Mouse (Mus musculus): ENCODE data around the gene Ccn2.
A peak's percentile ranks its signal among the peaks of the same experiment; 100 is the strongest.
"Not testable (repeated sequence)": the region's sequence is repeated elsewhere in the genome, so short reads cannot be mapped to it uniquely, and the experiment has no call there.

Gene Ccn2

DNA sequence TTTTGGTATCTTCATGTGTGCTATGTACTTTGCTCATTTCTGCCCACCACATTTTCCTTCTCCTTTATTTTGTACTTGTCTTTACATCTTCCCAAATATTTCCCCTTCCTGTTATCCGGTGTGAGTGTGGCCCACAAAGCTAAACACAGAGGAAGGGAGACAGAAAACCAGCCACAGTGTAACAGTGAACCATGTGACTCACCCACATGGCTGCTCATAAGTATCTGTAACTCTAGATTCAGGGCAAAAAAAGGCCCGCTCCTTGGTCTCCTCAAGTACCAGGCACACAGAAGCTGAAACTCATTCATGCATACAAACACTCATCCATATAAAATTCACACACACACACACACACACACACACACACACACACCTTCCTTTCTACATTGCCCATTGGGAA is 7.8 kb downstream of the Ccn2 start:
- DNase-seq (ENCODE audit: low read depth): no peak

- DNase-seq (ENCODE audit: low read depth): no peak
Measured at GRCm38 (mm10) chr10:24603727-24604126, 8.5 kb downstream of the Ccn2 start.

DNA sequence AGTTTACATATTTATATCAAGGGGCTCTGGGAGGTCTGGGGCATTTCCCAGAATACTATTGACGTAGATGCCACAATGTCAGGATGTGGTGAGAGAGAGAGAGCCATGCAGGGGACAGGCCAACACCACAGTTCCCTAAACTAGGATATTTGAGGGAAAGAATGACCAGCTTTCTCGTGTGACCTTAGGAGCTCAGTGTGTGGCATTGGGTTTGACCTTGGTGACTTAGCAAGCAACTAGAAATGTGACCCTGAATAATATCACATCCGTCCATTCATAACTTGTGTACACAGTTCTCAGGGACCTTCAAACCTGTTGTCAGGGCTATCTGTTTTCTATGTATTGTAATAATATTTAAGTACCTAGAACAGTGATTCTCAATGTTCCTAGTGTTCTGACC is 13.9 kb downstream of the Ccn2 start:
- DNase-seq (ENCODE audit: low read depth): no peak

- no peak for DNase-seq (ENCODE audit: low read depth)
Measured at GRCm38 (mm10) chr10:24609766-24610165, 14.5 kb downstream of the Ccn2 start.

- no peak for DNase-seq (ENCODE audit: low read depth)
Measured at GRCm38 (mm10) chr10:24614726-24615125, 19.5 kb downstream of the Ccn2 start.

GRCm38 (mm10) chr10:24615799-24616198 is 20.6 kb downstream of the Ccn2 start:
- DNase-seq (ENCODE audit: low read depth): no peak

DNA sequence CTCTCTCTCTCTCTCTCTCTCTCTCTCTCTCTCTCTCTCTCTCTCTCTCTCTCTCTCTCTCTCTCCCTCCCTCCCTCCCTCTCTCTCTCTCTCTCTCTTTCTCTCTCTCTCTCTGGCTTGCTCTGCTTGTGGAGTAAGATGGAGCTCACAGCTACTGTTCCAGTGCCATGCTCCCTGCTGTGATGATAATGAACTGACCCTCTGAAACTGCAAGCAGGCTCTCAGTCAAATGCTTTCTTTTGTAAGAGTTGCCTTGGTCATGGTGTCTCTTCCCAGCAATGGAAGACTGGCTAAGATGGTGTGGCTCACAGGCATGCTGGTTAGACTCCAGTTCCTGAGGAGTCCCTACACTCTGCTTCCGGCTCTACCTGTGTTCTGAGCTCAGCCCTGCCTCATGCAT is 21.3 kb downstream of the Ccn2 start:
- not testable (repeated sequence) for DNase-seq (ENCODE audit: low read depth)

DNA sequence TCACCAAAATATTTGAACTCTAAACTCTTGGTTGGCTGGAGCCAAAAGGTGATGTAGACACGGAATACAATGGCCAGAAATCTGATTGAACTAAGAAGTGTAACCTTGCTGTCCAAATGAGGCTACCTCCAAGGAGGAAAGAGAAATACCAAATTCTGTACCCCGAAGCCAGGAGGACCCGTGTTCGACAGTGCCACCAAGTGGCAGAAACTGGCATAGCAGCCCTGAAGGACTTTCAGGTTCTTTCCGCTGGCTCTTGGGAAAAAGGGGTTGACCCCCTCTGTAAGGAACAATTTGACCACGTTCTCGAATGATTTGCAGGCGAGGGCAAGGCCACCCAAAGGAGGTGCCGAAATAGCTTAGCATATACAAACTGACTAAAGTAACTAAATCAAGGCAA is 26.3 kb downstream of the Ccn2 start:
- DNase-seq (ENCODE audit: low read depth): peak; percentile 62

DNA sequence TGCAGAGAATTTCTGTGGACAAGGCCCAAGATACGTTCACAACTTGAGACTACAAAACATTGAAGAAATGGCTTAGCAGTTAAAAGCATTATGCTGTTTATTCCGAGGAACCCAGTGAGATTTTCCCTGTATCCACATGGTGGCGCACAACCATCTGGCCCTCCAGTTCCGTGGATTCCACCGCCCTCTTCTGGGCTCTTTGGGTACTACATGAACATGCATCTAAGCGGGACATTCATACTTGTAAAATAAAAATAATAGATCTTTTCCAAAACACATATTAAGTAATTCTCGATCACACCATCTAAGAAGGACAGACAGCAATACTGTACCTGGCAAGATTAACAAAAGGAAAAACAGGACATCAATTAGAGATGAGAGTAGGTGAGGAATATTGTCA is 27.3 kb downstream of the Ccn2 start:
- DNase-seq (ENCODE audit: low read depth): peak; percentile 87

- peak; percentile 86 for DNase-seq (ENCODE audit: low read depth)
Measured at GRCm38 (mm10) chr10:24625060-24625701, 29.9 kb downstream of the Ccn2 start.

- DNase-seq (ENCODE audit: low read depth): no peak
Measured at GRCm38 (mm10) chr10:24627262-24627661, 32.0 kb downstream of the Ccn2 start.

DNA sequence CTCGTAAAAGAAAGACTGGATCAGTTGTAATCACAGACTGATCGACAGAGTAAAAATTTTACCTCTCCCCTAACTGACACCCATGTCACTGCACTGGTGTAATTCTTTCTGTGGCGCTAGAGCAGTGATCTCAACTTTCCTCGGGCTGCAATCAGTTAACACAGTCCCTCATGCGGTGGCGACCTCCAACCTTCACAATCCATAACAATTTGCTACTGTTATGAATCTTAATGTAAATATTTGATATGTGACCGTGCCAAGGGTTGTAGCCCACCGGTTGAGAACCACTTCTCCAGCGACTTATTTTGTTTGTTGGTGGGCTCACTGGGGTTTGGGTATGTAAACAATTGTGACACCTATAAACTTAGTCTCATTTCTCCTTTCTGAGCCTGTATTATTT is 33.2 kb downstream of the Ccn2 start:
- DNase-seq (ENCODE audit: low read depth): no peak

DNA sequence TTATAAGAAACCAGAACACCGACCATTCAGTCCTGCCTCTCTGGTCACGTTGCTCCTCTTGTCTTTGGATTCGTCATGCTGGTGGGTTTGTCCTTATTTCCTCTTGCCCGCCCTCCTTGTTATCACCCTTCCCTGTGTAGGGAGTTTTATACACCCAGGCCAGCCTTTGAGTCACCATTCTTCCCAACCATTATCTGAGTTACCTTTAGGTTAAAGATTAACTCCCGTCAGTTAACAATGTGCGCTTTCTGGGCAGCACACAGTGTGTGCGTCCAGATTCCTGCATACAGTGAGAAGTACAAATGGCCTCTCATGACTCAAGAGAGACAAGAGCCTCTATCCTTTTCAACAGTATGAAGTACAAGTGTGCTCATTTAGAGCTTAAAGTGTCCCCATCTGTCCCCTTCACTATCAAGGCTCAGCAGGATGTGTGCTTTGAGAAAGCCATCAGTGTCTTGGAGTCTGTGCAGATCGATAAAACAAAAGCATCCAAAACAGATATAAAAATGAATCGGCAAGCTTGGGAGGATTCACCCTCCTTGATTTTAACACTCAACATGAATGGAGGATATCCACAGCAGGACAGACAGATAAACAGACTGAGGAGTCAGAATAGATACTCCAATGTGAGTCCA is 34.0 kb downstream of the Ccn2 start:
- no peak for DNase-seq (ENCODE audit: low read depth)

- DNase-seq (ENCODE audit: low read depth): peak; percentile 79
Measured at GRCm38 (mm10) chr10:24630469-24631081, 35.3 kb downstream of the Ccn2 start.

- DNase-seq (ENCODE audit: low read depth): no peak
Measured at GRCm38 (mm10) chr10:24631122-24631521, 35.9 kb downstream of the Ccn2 start.

- DNase-seq (ENCODE audit: low read depth): peak; percentile 84
Measured at GRCm38 (mm10) chr10:24634288-24634687, 39.0 kb downstream of the Ccn2 start.

DNA sequence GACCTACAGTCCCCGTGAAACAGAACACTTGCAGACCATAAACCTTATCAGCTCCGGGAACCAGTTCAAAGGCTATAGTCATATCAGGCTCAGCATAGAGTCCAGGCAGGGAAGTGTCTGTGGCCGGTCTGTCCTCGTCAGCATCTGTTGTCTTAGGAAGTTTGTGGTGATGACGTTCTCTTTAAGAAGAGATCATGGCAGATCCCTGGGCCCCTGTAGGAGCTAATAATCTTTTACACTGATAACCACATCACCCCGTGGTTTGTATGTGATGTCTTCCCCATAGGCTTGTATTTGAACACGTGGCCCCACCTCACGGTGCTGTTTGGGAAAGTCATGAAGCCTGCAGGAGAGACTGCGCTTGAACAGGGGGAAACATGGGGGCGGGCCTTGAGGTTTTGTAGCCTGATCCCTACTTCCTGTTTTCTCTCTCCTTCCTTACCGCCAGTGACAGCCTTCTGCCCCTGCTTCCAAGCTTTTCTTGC is 40.1 kb downstream of the Ccn2 start:
- DNase-seq (ENCODE audit: low read depth): peak; percentile 97

DNA sequence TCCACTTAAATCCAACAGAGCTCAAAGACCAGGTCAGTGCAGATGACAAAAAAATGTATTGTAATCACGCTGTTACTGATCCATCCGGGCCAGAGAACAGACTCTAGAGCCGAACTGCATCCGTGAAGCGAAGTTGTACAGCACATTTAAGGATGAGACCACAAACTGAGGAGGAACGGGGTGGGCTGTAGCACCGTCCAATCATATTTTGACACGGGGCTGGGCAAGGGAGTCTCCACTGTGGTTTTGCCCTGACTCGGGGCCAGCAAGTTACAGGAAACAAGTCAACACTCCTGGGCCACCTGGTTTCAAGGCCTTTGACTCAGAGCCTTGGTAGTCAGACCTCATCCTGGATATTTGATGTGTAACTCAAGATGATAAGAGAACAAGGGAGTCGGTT is 40.6 kb downstream of the Ccn2 start:
- DNase-seq (ENCODE audit: low read depth): peak; percentile 98

GRCm38 (mm10) chr10:24636986-24637385 is 41.7 kb downstream of the Ccn2 start:
- no peak for DNase-seq (ENCODE audit: low read depth)

- DNase-seq (ENCODE audit: low read depth): peak; percentile 91
Measured at GRCm38 (mm10) chr10:24638306-24639070, 43.2 kb downstream of the Ccn2 start.

GRCm38 (mm10) chr10:24639596-24639995 is 44.4 kb downstream of the Ccn2 start:
- peak; percentile 66 for DNase-seq (ENCODE audit: low read depth)

DNA sequence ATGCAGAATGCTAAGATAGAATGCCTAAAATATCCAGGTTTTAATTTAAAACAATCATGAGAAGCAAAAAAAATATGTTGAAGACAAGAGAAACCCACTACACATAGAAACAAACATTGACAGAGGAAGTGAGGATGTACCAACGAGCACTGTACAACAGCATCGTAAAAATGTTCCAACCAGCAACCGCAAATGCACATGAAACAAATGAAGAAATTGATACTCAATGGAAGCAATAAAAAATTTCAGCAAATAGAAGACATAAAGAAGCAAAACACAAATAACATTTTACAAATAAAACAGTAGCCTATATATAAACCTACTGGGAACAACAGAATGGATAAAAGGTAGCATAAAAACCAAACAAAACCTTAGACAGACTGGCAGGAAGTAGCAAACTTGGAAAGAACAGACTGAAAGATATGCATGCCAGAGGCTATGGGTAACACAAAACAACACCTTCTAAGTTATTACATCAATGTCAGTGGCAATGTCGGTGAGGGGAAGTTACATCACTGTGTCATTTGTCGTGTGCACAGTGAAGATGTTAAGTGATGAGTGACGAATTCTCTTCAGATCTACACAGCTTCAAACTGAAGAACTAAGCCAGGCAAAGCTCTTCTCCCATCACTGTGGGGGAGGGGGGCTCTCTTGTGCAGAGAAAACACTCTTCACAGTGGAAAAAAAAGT is 45.1 kb downstream of the Ccn2 start:
- peak; percentile 47 for DNase-seq (ENCODE audit: low read depth)
